Mouse (Mus musculus): Measurements from ENCODE around the gene Gm47955.
"Not testable (repeated sequence)": the region's sequence is repeated elsewhere in the genome, so short reads cannot be mapped to it uniquely, and the experiment has no call there.

The Gm47955 gene

GRCm38 (mm10) chr1:82959870-82960385 is at the start of gene Gm47955:
Gene Gm47955, plus strand, starts transcription at chr1:82960286.
- DNase-seq: no peak

- DNase-seq: no peak
These were observed 47.1 kb upstream of the Gm47955 start, which contains the start of gene A030005L19Rik for GRCm38 (mm10) chr1:82913025-82913424. Gene A030005L19Rik, plus strand, starts transcription at chr1:82913325.

GRCm38 (mm10) chr1:82913434-82913833 is 46.7 kb upstream of the Gm47955 start:
- DNase-seq: not testable (repeated sequence)

GRCm38 (mm10) chr1:82924650-82925049 is 35.4 kb upstream of the Gm47955 start, which contains the start of gene A030014E15Rik:
Gene A030014E15Rik, plus strand, starts transcription at chr1:82924917.
- no peak for DNase-seq

GRCm38 (mm10) chr1:82930558-82930957 is 29.5 kb upstream of the Gm47955 start:
- DNase-seq: not testable (repeated sequence)

- DNase-seq: not testable (repeated sequence)
These were observed 28.8 kb upstream of the Gm47955 start, which contains the start of gene Gm6217 for GRCm38 (mm10) chr1:82931326-82931725. Gene Gm6217, minus strand, starts transcription at chr1:82931399.

GRCm38 (mm10) chr1:82938666-82939065 is 21.4 kb upstream of the Gm47955 start:
- no peak for DNase-seq

- DNase-seq: not testable (repeated sequence)
These were observed 17.6 kb upstream of the Gm47955 start for GRCm38 (mm10) chr1:82942505-82942904.

- not testable (repeated sequence) for DNase-seq
These were observed 16.8 kb upstream of the Gm47955 start, which contains the start of gene A030003K21Rik for GRCm38 (mm10) chr1:82943295-82943694. Gene A030003K21Rik, minus strand, starts transcription at chr1:82943388.

- not testable (repeated sequence) for DNase-seq
These were observed 14.1 kb upstream of the Gm47955 start for GRCm38 (mm10) chr1:82946029-82946428.

- DNase-seq: no peak
These were observed 11.5 kb upstream of the Gm47955 start for GRCm38 (mm10) chr1:82948601-82949000.

- DNase-seq: not testable (repeated sequence)
These were observed 4.2 kb upstream of the Gm47955 start, which contains the start of gene Gm7544 for GRCm38 (mm10) chr1:82955913-82956312. Gene Gm7544, minus strand, starts transcription at chr1:82956013.

GRCm38 (mm10) chr1:82966413-82966812 is 6.3 kb downstream of the Gm47955 start:
- no peak for DNase-seq

GRCm38 (mm10) chr1:82972046-82972445 is 12.0 kb downstream of the Gm47955 start:
- no peak for DNase-seq

GRCm38 (mm10) chr1:82973244-82973643 is 13.2 kb downstream of the Gm47955 start:
- DNase-seq: no peak

- no peak for DNase-seq
These were observed 13.8 kb downstream of the Gm47955 start for GRCm38 (mm10) chr1:82973901-82974300.

GRCm38 (mm10) chr1:82974342-82974741 is 14.3 kb downstream of the Gm47955 start:
- no peak for DNase-seq

- DNase-seq: no peak
These were observed 15.7 kb downstream of the Gm47955 start for GRCm38 (mm10) chr1:82975750-82976149.

GRCm38 (mm10) chr1:82977840-82978239 is 17.8 kb downstream of the Gm47955 start:
- no peak for DNase-seq

- no peak for DNase-seq
These were observed 26.7 kb downstream of the Gm47955 start for GRCm38 (mm10) chr1:82986738-82987137.

- DNase-seq: peak; percentile 7
These were observed 27.6 kb downstream of the Gm47955 start for GRCm38 (mm10) chr1:82987530-82988198.

GRCm38 (mm10) chr1:82991062-82991461 is 31.0 kb downstream of the Gm47955 start:
- DNase-seq: no peak

- DNase-seq: no peak
These were observed 31.5 kb downstream of the Gm47955 start for GRCm38 (mm10) chr1:82991596-82991995.

- no peak for DNase-seq
These were observed 32.0 kb downstream of the Gm47955 start for GRCm38 (mm10) chr1:82992093-82992492.

Data from cerebellum, adult 9-11 months (tissue).